Mouse (Mus musculus): ENCODE results near the gene Wipf1. TPM values are rescaled to one million over a fixed set of nuclear protein-coding genes. Genes with fewer than 3 reads are reported as not detected.
A peak's percentile ranks its signal among the peaks of the same experiment; 100 is the strongest.

Wipf1 gene
- polyA plus RNA-seq, 1 experiment from 2014 or later = 10.9 TPM

DNA sequence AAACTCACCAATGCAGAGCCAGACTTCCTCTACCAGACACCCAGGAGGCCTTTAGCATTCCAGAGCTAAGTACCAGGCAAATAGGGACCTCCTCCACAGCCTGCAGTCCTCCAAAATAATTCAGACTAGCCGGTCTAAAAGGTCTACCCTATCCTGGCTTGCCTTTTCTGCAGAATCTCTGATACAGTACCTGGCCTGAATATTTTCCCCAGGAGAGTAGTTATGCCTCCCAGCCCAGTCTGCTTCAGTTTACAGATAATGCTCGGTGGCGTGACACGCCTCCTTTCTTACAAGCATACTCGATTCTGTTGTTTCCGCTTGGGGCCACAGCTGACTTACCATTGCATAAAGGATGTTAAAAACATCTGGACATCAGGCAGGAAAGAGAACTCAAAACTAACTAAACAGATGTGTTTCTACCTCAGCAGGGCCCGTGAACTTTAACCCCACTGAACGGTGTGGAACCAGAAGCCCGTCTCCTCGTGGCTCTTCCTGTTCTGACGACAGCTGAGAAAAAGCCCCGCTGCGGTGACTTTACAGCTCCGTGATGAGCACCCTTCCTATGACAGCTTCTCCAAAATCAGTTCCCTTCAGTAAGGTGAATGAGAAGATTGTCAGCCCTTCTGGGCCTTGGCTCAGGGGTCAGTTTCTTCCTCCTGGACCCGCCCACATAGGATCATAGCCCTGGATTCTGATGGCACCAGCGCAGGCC lies 33.8 kb downstream of the Wipf1 start:
- Histone ChIP-seq H3K9me3 (ENCODE audit: control insufficient read depth, low read length) (no peaks in the 10 kb centered on the region), H3K27me3 (ENCODE audit: control insufficient read depth, insufficient read depth, low read length) (no peaks in the 10 kb centered on the region), H3K4me2 (ENCODE audit: low read depth, low read length, severe bottlenecking) (no peak overlapping the region), H3K4me1 (replicated peaks; ENCODE audit: control insufficient read depth, insufficient read depth, low read length) (peaks cover 2% of the 10 kb centered on the region; the same call in 1 of the 2 replicates), H3K36me3 (ENCODE audit: control insufficient read depth, insufficient read depth, low read length) (no peaks in the 10 kb centered on the region), H3K4me3 (ENCODE audit: low read depth, low read length) (no peak overlapping the region), H3K9ac (ENCODE audit: low read length) (no peak overlapping the region), H3K27ac (ENCODE audit: low read depth, low read length) (no peak overlapping the region)
- WGBS = 76% methylated on average over 16 of the region's 16 CpGs
- DNase-seq (ENCODE audit: low spot score) (no peak), ATAC-seq (replicated peaks; ENCODE audit: low FRiP score) (no peak)

- Histone ChIP-seq H3K27me3 (ENCODE audit: control insufficient read depth, insufficient read depth, low read length) (no peaks in the 10 kb centered on the region), H3K4me2 (ENCODE audit: low read depth, low read length, severe bottlenecking) (no peak overlapping the region), H3K9ac (ENCODE audit: low read length) (no peak overlapping the region), H3K4me1 (replicated peaks; ENCODE audit: control insufficient read depth, insufficient read depth, low read length) (peaks cover 2% of the 10 kb centered on the region; the same call in 1 of the 2 replicates), H3K27ac (ENCODE audit: low read depth, low read length) (no peak overlapping the region), H3K36me3 (ENCODE audit: control insufficient read depth, insufficient read depth, low read length) (no peaks in the 10 kb centered on the region), H3K9me3 (ENCODE audit: control insufficient read depth, low read length) (no peaks in the 10 kb centered on the region), H3K4me3 (ENCODE audit: low read depth, low read length) (no peak overlapping the region)
- ATAC-seq (replicated peaks; ENCODE audit: low FRiP score) (no peak), DNase-seq (ENCODE audit: low spot score) (no peak)
- 62% methylated on average over 3 of the region's 3 CpGs for WGBS
Measured at GRCm38 (mm10) chr2:73493517-73493916, 36.0 kb downstream of the Wipf1 start.

DNA sequence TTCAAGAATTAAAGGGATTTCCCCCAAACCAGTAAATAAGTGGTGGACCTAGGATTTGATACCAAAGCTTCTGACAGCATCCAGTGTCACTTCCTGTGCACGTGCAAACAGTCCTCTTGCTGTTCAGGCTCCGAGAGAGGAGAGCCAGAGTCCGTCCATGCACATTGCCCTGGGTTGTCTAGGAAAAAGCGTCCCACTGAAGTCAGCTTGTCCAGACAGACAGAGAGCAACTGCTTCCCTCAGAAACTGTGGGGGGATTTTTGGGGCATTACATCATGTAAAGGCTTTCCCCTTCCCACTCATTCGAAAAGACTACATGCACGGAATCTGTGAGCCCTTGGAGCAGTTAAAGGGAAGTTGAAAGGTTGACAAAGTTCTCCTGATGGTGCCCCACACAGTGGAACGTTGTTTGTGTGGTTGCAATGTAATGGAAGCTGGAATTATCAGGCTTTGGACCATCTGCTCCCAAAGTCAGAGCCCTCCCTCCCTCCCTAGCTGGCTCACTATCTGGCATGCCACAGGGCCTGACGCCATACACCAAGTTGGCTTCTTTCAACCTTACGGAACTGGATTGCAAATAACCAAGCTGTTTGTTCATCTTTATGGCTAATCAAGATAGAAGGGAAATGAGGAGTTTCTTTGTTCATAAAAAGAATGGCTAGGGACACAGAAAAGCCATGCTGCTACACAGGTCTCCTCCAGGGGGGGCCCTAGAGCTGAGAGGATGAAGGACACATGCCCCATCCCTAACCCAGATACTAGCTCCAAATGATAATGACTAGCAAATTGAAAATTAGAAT lies 37.9 kb downstream of the Wipf1 start:
- peaks cover 2% of the 10 kb centered on the region; the same call in 1 of the 2 replicates for H3K4me1 ChIP-seq (replicated peaks; ENCODE audit: control insufficient read depth, insufficient read depth, low read length)
- no peaks in the 10 kb centered on the region for H3K36me3 ChIP-seq (ENCODE audit: control insufficient read depth, insufficient read depth, low read length)
- WGBS = 70% methylated on average over 9 of the region's 9 CpGs
- ATAC-seq (replicated peaks; ENCODE audit: low FRiP score) (no peak), DNase-seq (ENCODE audit: low spot score) (no peak)
- H3K27ac ChIP-seq (ENCODE audit: low read depth, low read length) = no peak overlapping the region
- H3K4me2 ChIP-seq (ENCODE audit: low read depth, low read length, severe bottlenecking) = no peak overlapping the region
- H3K9me3 ChIP-seq (ENCODE audit: control insufficient read depth, low read length) = no peaks in the 10 kb centered on the region
- H3K4me3 ChIP-seq (ENCODE audit: low read depth, low read length) = no peak overlapping the region
- H3K27me3 ChIP-seq (ENCODE audit: control insufficient read depth, insufficient read depth, low read length) = no peaks in the 10 kb centered on the region
- H3K9ac ChIP-seq (ENCODE audit: low read length) = no peak overlapping the region

GRCm38 (mm10) chr2:73490466-73490865 lies 39.1 kb downstream of the Wipf1 start:
- no peak overlapping the region for H3K27ac ChIP-seq (ENCODE audit: low read depth, low read length)
- no peak for ATAC-seq (replicated peaks; ENCODE audit: low FRiP score)
- H3K36me3 ChIP-seq (ENCODE audit: control insufficient read depth, insufficient read depth, low read length) = no peaks in the 10 kb centered on the region
- no peak for DNase-seq (ENCODE audit: low spot score)
- no peak overlapping the region for H3K4me3 ChIP-seq (ENCODE audit: low read depth, low read length)
- H3K9ac ChIP-seq (ENCODE audit: low read length) = no peak overlapping the region
- H3K9me3 ChIP-seq (ENCODE audit: control insufficient read depth, low read length) = no peaks in the 10 kb centered on the region
- WGBS = 83% methylated on average over 1 of the region's 1 CpGs
- peaks cover 2% of the 10 kb centered on the region; the same call in 1 of the 2 replicates for H3K4me1 ChIP-seq (replicated peaks; ENCODE audit: control insufficient read depth, insufficient read depth, low read length)
- H3K4me2 ChIP-seq (ENCODE audit: low read depth, low read length, severe bottlenecking) = no peak overlapping the region
- no peaks in the 10 kb centered on the region for H3K27me3 ChIP-seq (ENCODE audit: control insufficient read depth, insufficient read depth, low read length)

GRCm38 (mm10) chr2:73486120-73486601 lies 43.4 kb downstream of the Wipf1 start:
- H3K4me2 ChIP-seq (ENCODE audit: low read depth, low read length, severe bottlenecking) = no peak overlapping the region
- no peaks in the 10 kb centered on the region for H3K27me3 ChIP-seq (ENCODE audit: control insufficient read depth, insufficient read depth, low read length)
- ATAC-seq (replicated peaks; ENCODE audit: low FRiP score) (no peak), DNase-seq (ENCODE audit: low spot score) (no peak)
- no peaks in the 10 kb centered on the region for H3K9me3 ChIP-seq (ENCODE audit: control insufficient read depth, low read length)
- H3K9ac ChIP-seq (ENCODE audit: low read length) = no peak overlapping the region
- no peaks in the 10 kb centered on the region for H3K4me1 ChIP-seq (replicated peaks; ENCODE audit: control insufficient read depth, insufficient read depth, low read length)
- no peak overlapping the region for H3K4me3 ChIP-seq (ENCODE audit: low read depth, low read length)
- 86% methylated on average over 8 of the region's 8 CpGs for WGBS
- no peaks in the 10 kb centered on the region for H3K36me3 ChIP-seq (ENCODE audit: control insufficient read depth, insufficient read depth, low read length)
- H3K27ac ChIP-seq (ENCODE audit: low read depth, low read length) = no peak overlapping the region

GRCm38 (mm10) chr2:73485236-73486119 lies 44.1 kb downstream of the Wipf1 start:
- 74% methylated on average over 26 of the region's 26 CpGs for WGBS
- DNase-seq (ENCODE audit: low spot score) (no peak), ATAC-seq (replicated peaks; ENCODE audit: low FRiP score) (no peak)
- H3K27me3 ChIP-seq (ENCODE audit: control insufficient read depth, insufficient read depth, low read length) = no peaks in the 10 kb centered on the region
- no peak overlapping the region for H3K4me3 ChIP-seq (ENCODE audit: low read depth, low read length)
- no peaks in the 10 kb centered on the region for H3K36me3 ChIP-seq (ENCODE audit: control insufficient read depth, insufficient read depth, low read length)
- no peaks in the 10 kb centered on the region for H3K4me1 ChIP-seq (replicated peaks; ENCODE audit: control insufficient read depth, insufficient read depth, low read length)
- no peaks in the 10 kb centered on the region for H3K9me3 ChIP-seq (ENCODE audit: control insufficient read depth, low read length)
- H3K27ac ChIP-seq (ENCODE audit: low read depth, low read length) = no peak overlapping the region
- H3K4me2 ChIP-seq (ENCODE audit: low read depth, low read length, severe bottlenecking) = no peak overlapping the region
- no peak overlapping the region for H3K9ac ChIP-seq (ENCODE audit: low read length)

GRCm38 (mm10) chr2:73484561-73485235 lies 44.8 kb downstream of the Wipf1 start:
- ATAC-seq (replicated peaks; ENCODE audit: low FRiP score) (no peak), DNase-seq (ENCODE audit: low spot score) (no peak)
- Histone ChIP-seq H3K36me3 (ENCODE audit: control insufficient read depth, insufficient read depth, low read length) (no peaks in the 10 kb centered on the region), H3K27me3 (ENCODE audit: control insufficient read depth, insufficient read depth, low read length) (no peaks in the 10 kb centered on the region), H3K4me1 (replicated peaks; ENCODE audit: control insufficient read depth, insufficient read depth, low read length) (no peaks in the 10 kb centered on the region), H3K27ac (ENCODE audit: low read depth, low read length) (0 out of 2 replicates have a peak overlapping the region, but pooled peaks have one; percentile 21), H3K4me2 (ENCODE audit: low read depth, low read length, severe bottlenecking) (no peak overlapping the region), H3K9ac (ENCODE audit: low read length) (no peak overlapping the region), H3K9me3 (ENCODE audit: control insufficient read depth, low read length) (no peaks in the 10 kb centered on the region), H3K4me3 (ENCODE audit: low read depth, low read length) (no peak overlapping the region)
- 56% methylated on average over 15 of the region's 15 CpGs for WGBS

DNA sequence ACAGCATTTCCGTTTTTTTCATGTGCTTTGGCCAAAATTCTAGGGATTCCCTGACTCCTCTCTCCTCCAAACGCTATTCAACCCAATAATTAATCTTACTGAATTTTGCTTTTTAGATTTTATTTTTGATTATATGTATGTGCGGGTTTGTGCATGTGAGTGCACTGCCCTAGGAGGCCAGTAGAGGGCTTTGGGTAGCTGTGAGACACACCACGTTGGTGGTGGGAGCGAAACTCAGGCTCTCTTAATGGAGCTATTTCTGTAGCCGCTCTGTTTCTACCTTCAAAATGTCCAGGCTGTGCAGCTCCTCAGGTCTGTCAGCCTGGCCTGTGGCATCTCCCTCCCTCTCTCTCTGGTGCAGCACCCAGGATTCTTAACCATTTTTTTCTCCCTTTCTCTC lies 50.7 kb downstream of the Wipf1 start:
- no peaks in the 10 kb centered on the region; the same call in 1 of the 2 replicates for H3K9me3 ChIP-seq (ENCODE audit: control insufficient read depth, low read length)
- H3K4me3 ChIP-seq (ENCODE audit: low read depth, low read length) = no peak overlapping the region
- DNase-seq (ENCODE audit: low spot score) (no peak), ATAC-seq (replicated peaks; ENCODE audit: low FRiP score) (no peak)
- H3K27ac ChIP-seq (ENCODE audit: low read depth, low read length) = no peak overlapping the region
- H3K27me3 ChIP-seq (ENCODE audit: control insufficient read depth, insufficient read depth, low read length) = no peaks in the 10 kb centered on the region
- H3K9ac ChIP-seq (ENCODE audit: low read length) = no peak overlapping the region
- no peaks in the 10 kb centered on the region for H3K4me1 ChIP-seq (replicated peaks; ENCODE audit: control insufficient read depth, insufficient read depth, low read length)
- no peak overlapping the region for H3K4me2 ChIP-seq (ENCODE audit: low read depth, low read length, severe bottlenecking)
- 89% methylated on average over 6 of the region's 6 CpGs for WGBS
- H3K36me3 ChIP-seq (ENCODE audit: control insufficient read depth, insufficient read depth, low read length) = no peaks in the 10 kb centered on the region
